Mouse (Mus musculus): ENCODE data around the gene H2al1h. TPM values are rescaled to one million over a fixed set of nuclear protein-coding genes. Genes with fewer than 3 reads are reported as not detected.
"Not testable (repeated sequence)": the region's sequence is repeated elsewhere in the genome, so short reads cannot be mapped to it uniquely, and the experiment has no call there.

Gene H2al1h
- polyA plus RNA-seq, 1 experiment = not detected

DNA sequence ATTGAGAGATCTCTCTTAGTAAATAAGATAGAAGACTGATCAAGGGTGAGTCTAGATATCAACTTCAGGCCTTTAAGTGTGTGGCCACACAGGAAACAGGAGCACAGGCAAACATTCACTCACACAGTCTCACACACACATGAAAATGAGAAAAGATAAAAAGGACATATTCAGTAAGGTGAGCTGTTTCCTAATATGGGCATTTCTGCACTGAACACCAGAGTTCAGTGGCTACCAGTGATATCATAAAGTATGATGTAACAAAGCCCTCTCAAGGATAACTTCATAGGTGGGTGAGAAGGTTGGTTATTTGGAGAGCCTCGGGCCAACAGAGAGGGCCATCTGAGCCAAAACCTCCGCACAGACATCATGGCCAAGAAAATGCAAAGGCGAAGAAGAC is 3.3 kb upstream of the H2al1h start, which contains the start of gene H2al1g:
H2al1g (plus strand) TSS at position 301 of the 400 bp plus-strand sequence.
- H3K27ac ChIP-seq (ENCODE audit: insufficient read depth, low read length); H3K27me3 ChIP-seq (ENCODE audit: control insufficient read depth, insufficient read depth, low read length); DNase-seq; H3K4me1 ChIP-seq (ENCODE audit: control insufficient read depth, insufficient read depth, low read length); H3K4me3 ChIP-seq (replicated peaks; ENCODE audit: insufficient read depth, low read depth, low read length): not testable (repeated sequence)
- WGBS = no CpG with 5 or more reads among the region's 3 CpGs

DNA sequence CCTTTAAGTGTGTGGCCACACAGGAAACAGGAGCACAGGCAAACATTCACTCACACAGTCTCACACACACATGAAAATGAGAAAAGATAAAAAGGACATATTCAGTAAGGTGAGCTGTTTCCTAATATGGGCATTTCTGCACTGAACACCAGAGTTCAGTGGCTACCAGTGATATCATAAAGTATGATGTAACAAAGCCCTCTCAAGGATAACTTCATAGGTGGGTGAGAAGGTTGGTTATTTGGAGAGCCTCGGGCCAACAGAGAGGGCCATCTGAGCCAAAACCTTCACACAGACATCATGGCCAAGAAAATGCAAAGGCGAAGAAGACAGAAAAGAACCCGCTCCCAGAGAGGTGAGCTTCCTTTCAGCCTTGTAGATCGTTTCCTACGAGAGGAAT is 3.1 kb downstream of the H2al1h start, which contains the start of gene H2al1i:
H2al1i (plus strand) TSS at position 301 of the 400 bp plus-strand sequence.
- not testable (repeated sequence) for H3K27me3 ChIP-seq (ENCODE audit: control insufficient read depth, insufficient read depth, low read length); DNase-seq; H3K27ac ChIP-seq (ENCODE audit: insufficient read depth, low read length); H3K4me1 ChIP-seq (ENCODE audit: control insufficient read depth, insufficient read depth, low read length); H3K4me3 ChIP-seq (replicated peaks; ENCODE audit: insufficient read depth, low read depth, low read length)
- no CpG with 5 or more reads among the region's 5 CpGs for WGBS

DNA sequence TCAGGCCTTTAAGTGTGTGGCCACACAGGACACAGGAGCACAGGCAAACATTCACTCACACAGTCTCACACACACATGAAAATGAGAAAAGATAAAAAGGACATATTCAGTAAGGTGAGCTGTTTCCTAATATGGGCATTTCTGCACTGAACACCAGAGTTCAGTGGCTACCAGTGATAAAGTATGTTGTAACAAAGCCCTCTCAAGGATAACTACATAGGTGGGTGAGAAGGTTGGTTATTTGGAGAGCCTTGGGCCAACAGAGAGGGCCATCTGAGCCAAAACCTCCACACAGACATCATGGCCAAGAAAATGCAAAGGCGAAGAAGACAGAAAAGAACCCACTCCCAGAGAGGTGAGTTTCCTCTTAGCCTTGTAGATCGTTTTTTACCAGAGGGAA is 6.2 kb downstream of the H2al1h start, which contains the start of gene H2al1j:
H2al1j (plus strand) TSS at position 301 of the 400 bp plus-strand sequence.
- H3K4me1 ChIP-seq (ENCODE audit: control insufficient read depth, insufficient read depth, low read length); H3K27ac ChIP-seq (ENCODE audit: insufficient read depth, low read length); DNase-seq; H3K4me3 ChIP-seq (replicated peaks; ENCODE audit: insufficient read depth, low read depth, low read length); H3K27me3 ChIP-seq (ENCODE audit: control insufficient read depth, insufficient read depth, low read length): not testable (repeated sequence)
- WGBS = 80% methylated on average over 2 of the region's 2 CpGs

DNA sequence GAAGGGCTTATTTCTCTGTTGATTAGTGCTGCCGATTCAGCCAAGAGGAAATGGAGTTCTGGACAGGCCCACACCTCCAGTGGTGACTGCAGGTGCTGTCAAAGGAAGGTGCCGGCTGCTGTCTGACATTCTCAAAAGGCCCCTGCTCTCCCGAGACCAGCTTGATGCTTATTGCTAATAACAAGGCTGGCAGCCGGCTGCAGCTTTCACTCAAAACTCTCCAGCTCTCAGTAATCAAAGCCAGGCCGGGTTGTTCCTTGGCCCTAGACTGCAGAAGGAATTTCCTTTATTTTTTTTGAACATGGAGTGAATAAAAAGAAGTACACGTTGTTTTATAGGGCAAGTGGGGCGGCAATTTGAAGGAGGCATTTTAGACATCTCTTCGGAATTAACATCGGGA is 24.5 kb downstream of the H2al1h start:
- 42% methylated on average over 9 of the region's 9 CpGs for WGBS

DNA sequence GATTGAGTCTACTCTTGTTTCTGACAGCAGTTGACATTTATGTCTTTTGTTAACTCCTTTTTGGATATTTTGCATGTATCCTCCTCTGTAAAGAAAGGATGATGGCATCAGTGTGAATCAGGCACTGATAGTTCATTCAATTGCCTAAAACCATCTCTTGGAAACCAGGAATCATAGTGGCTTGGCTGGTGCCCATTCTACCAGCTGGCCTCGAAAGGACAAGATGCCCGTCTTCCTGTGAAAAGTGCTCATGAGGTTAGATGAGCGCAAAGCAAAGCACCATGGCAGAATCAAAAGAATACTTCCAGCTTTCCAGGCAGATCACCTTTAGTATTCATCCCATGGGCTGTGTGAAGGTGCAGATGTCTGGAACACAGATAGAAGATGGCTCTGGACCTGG is 25.5 kb downstream of the H2al1h start:
- no peaks in the 10 kb centered on the region for H3K27me3 ChIP-seq (ENCODE audit: control insufficient read depth, insufficient read depth, low read length)
- no peaks in the 10 kb centered on the region for H3K4me1 ChIP-seq (ENCODE audit: control insufficient read depth, insufficient read depth, low read length)
- no peak overlapping the region for H3K27ac ChIP-seq (ENCODE audit: insufficient read depth, low read length)
- 33% methylated on average over 3 of the region's 3 CpGs for WGBS
- peak; percentile 31 to 46 for DNase-seq
- TF ChIP-seq POLR2A (IDR thresholded peaks at IDR 0.05; ENCODE audit: borderline replicate concordance, insufficient read depth, low read length) (no peak), CTCF (IDR thresholded peaks at IDR 0.05; ENCODE audit: borderline replicate concordance, insufficient read depth, low read depth, low read length) (no peak)
- no peak overlapping the region for H3K4me3 ChIP-seq (replicated peaks; ENCODE audit: insufficient read depth, low read depth, low read length)

More for the DNA sequence above, 24.5 kb downstream of the H2al1h start:
- DNase-seq = peak; percentile 19 to 25
- no peak overlapping the region for H3K27ac ChIP-seq (ENCODE audit: insufficient read depth, low read length)
- TF ChIP-seq POLR2A (IDR thresholded peaks at IDR 0.05; ENCODE audit: borderline replicate concordance, insufficient read depth, low read length) (no peak), CTCF (IDR thresholded peaks at IDR 0.05; ENCODE audit: borderline replicate concordance, insufficient read depth, low read depth, low read length) (no peak)
- H3K4me1 ChIP-seq (ENCODE audit: control insufficient read depth, insufficient read depth, low read length) = no peaks in the 10 kb centered on the region
- no peaks in the 10 kb centered on the region for H3K27me3 ChIP-seq (ENCODE audit: control insufficient read depth, insufficient read depth, low read length)
- H3K4me3 ChIP-seq (replicated peaks; ENCODE audit: insufficient read depth, low read depth, low read length) = no peak overlapping the region

DNA sequence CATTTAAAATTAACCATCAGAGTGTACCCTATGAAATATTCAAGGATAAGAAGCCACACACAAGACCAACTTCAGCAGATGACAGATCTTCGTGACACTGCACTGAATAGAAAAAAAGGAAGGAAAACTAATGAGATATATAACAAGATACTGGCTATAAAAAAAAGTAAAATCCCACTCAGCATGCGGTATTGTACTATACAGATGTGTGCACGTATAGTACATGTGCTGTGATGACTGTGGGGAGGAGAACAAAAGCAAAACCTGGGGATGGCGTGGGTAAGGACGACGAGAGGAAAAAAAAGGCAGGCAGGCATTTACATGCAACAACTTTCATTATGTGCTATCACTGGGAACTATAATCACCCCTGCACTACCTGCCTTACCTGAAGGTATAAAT is 39.5 kb downstream of the H2al1h start:
- 95% methylated on average over 6 of the region's 6 CpGs for WGBS
- no peak for DNase-seq
- no peak overlapping the region for H3K27ac ChIP-seq (ENCODE audit: insufficient read depth, low read length)
- TF ChIP-seq CTCF (IDR thresholded peaks at IDR 0.05; ENCODE audit: borderline replicate concordance, insufficient read depth, low read depth, low read length) (no peak), POLR2A (IDR thresholded peaks at IDR 0.05; ENCODE audit: borderline replicate concordance, insufficient read depth, low read length) (no peak)
- H3K27me3 ChIP-seq (ENCODE audit: control insufficient read depth, insufficient read depth, low read length) = no peaks in the 10 kb centered on the region
- H3K4me1 ChIP-seq (ENCODE audit: control insufficient read depth, insufficient read depth, low read length) = no peaks in the 10 kb centered on the region; the same call in 1 of the 2 replicates
- H3K4me3 ChIP-seq (replicated peaks; ENCODE audit: insufficient read depth, low read depth, low read length) = no peak overlapping the region

DNA sequence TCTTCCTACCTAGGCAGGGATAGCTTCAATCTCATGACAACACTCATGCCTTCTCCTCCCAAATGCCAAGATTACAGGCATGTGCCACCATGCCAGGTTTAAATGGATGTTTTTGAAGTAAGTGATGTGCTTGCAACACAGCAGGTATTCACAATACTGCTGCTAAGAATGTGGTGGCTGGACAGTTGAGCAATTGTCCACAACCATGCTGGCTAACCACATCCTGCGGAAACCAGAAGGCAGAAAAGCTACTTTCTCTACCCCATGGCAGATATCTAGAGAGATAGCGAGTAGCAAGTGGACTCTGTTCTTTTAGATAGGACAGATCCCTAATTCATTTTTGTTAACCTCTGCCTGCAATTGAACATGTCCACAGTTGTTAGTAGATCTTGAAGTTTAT is 40.0 kb downstream of the H2al1h start:
- WGBS = 98% methylated on average over 2 of the region's 2 CpGs
- H3K27ac ChIP-seq (ENCODE audit: insufficient read depth, low read length) = no peak overlapping the region
- no peaks in the 10 kb centered on the region; the same call in 1 of the 2 replicates for H3K4me1 ChIP-seq (ENCODE audit: control insufficient read depth, insufficient read depth, low read length)
- TF ChIP-seq POLR2A (IDR thresholded peaks at IDR 0.05; ENCODE audit: borderline replicate concordance, insufficient read depth, low read length) = no peak
- H3K4me3 ChIP-seq (replicated peaks; ENCODE audit: insufficient read depth, low read depth, low read length) = no peak overlapping the region
- no peak for DNase-seq
- H3K27me3 ChIP-seq (ENCODE audit: control insufficient read depth, insufficient read depth, low read length) = no peaks in the 10 kb centered on the region

DNA sequence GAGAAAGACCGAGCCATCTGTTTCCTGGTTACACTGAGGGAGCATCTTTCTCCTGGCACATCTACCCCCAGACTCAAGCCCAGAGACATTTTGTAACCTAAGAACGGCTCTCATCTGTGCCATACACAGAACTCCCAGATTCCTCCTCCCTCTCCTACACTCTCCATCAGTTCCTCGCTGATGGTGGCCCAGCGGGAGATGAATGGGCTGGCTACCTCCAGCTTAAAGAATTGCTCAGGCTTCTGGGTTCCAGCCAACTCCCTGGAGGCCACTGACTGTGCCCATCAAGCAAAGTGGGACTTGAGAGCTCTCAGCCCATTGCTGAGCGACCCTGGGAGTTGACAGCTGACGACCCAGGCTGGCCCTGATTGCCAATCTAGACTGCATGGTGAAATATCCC is 42.6 kb downstream of the H2al1h start:
- no peaks in the 10 kb centered on the region; the same call in 1 of the 2 replicates for H3K4me1 ChIP-seq (ENCODE audit: control insufficient read depth, insufficient read depth, low read length)
- no peak for TF ChIP-seq POLR2A (IDR thresholded peaks at IDR 0.05; ENCODE audit: borderline replicate concordance, insufficient read depth, low read length)
- 5% methylated on average over 6 of the region's 6 CpGs for WGBS
- peak; percentile 49 to 66 for DNase-seq
- H3K27ac ChIP-seq (ENCODE audit: insufficient read depth, low read length) = no peak overlapping the region
- H3K4me3 ChIP-seq (replicated peaks; ENCODE audit: insufficient read depth, low read depth, low read length) = no peak overlapping the region
- H3K27me3 ChIP-seq (ENCODE audit: control insufficient read depth, insufficient read depth, low read length) = no peaks in the 10 kb centered on the region

DNA sequence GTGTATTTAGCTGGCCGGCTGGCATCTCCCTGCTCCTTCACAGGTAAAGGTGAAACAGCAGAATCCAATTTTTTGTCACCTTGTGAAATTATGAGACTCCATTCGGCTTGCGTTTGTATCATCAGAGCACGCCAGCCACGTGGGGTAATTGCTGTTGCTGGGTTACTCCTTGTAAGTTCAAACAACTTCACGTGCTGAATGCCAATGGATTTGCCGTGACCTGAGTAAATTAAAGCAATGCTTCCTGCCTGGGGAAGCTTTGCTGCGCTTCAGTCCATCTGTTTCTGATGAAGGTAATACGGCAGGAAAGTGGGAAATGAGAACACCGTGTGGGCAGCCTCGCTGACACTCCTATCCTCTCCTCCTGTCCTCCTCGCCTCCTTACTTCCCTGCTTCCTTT is 43.9 kb downstream of the H2al1h start:
- no peaks in the 10 kb centered on the region for H3K27me3 ChIP-seq (ENCODE audit: control insufficient read depth, insufficient read depth, low read length)
- no peak overlapping the region for H3K27ac ChIP-seq (ENCODE audit: insufficient read depth, low read length)
- 47% methylated on average over 12 of the region's 12 CpGs for WGBS
- no peak for DNase-seq
- TF ChIP-seq CTCF (IDR thresholded peaks at IDR 0.05; ENCODE audit: borderline replicate concordance, insufficient read depth, low read depth, low read length) (no peak), POLR2A (IDR thresholded peaks at IDR 0.05; ENCODE audit: borderline replicate concordance, insufficient read depth, low read length) (no peak)
- H3K4me1 ChIP-seq (ENCODE audit: control insufficient read depth, insufficient read depth, low read length) = no peaks in the 10 kb centered on the region; the same call in 1 of the 2 replicates
- H3K4me3 ChIP-seq (replicated peaks; ENCODE audit: insufficient read depth, low read depth, low read length) = no peak overlapping the region

Other genes with a start within 250 kb of the H2al1h start
- gene H2al1a, start 22.2 kb upstream of the H2al1h start, polyA plus RNA-seq (2012; rRNA removed) = not detected in 2 replicates
- not detected in 2 replicates for gene H2al1b, start 19.1 kb upstream of the H2al1h start, polyA plus RNA-seq (2012; rRNA removed)
- gene H2al1c, start 15.8 kb upstream of the H2al1h start, polyA plus RNA-seq (2012; rRNA removed) = not detected in 2 replicates
- gene H2al1d, start 12.7 kb upstream of the H2al1h start, polyA plus RNA-seq (2012; rRNA removed) = not detected in 2 replicates
- gene H2al1e, start 9.6 kb upstream of the H2al1h start, polyA plus RNA-seq (2012; rRNA removed) = not detected in 2 replicates
- gene H2al1f, start 6.3 kb upstream of the H2al1h start, polyA plus RNA-seq (2012; rRNA removed) = not detected in 2 replicates
- gene H2al1g, start 3.2 kb upstream of the H2al1h start, polyA plus RNA-seq (2012; rRNA removed) = not detected in 2 replicates
- gene H2al1i, start 3.2 kb downstream of the H2al1h start, polyA plus RNA-seq (2012; rRNA removed) = not detected in 2 replicates
- gene H2al1j, start 6.3 kb downstream of the H2al1h start, polyA plus RNA-seq (2012; rRNA removed) = not detected in 2 replicates